Mouse (Mus musculus) liver, embryonic 14.5 days (tissue): Measurements from ENCODE around the gene Wdr48.

Source experiments
- CTCF ChIP-seq: IDR thresholded peaks from 2 replicates; pipeline ENCODE4 v1.5.1; 2016; ENCODE audit warnings: antibody characterized with exemption, low read depth, control low read depth
- EP300 ChIP-seq: IDR thresholded peaks from 2 replicates; pipeline ENCODE4 v1.6.1; 2016; ENCODE audit warnings: antibody characterized with exemption, low read depth

DNA sequence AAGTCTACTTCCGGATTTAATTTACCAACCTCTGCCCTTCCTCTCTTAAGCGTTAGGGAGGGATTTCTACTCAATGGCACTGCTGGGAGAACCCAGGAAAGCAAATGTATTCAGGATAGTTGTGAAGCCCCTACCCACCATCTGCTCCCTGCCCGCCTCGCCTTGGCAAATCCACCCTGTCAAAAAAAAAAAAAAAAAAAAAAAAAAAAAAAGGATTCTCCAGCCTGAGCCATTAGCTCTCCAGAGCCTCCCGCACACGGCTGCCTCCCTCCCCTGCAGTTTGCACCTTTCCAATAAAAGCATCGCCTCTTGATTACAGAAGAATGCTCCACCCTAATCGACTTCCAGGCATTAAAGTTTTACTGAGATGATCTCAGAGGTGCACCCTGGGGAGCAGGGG is 45.5 kb upstream of the Wdr48 start:
- no peak for TF ChIP-seq CTCF
- no peak for TF ChIP-seq EP300
